Mouse (Mus musculus) spleen, adult 2 months (tissue): ENCODE results near the gene Nrg4.

Experiments
- CTCF ChIP-seq: fragments of 200-500 bp; IDR thresholded peaks from 2 replicates; pipeline ENCODE4 v1.5.1; 2011; ENCODE audit warnings: mild to moderate bottlenecking, inconsistent platforms; ENCODE audit not compliant: insufficient read depth, insufficient read length, insufficient replicate concordance; ENCODE audit errors: extremely low read depth
- POLR2A ChIP-seq: fragments of 200-500 bp; IDR thresholded peaks from 2 replicates; pipeline ENCODE4 v1.6.1; 2011; ENCODE audit warnings: low read depth, low read length, inconsistent platforms

DNA sequence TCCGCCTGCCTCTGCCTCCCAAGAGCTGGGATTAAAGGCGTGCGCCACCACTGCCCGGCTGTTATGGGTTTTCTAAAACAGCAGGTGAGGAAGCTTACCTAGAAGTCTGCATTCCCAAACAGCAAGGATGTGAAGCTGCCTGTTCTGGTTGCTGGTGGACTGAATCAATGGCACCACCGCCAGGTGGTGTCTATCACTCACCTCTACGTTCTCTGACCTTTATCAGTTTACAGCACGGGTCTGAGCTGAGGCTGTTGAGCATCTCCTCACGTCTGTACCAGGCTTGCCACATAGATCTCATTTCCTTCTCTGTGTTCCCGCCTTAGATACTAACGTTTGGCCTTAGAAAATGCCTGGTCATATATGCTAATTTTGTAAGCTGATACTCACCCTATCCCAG lies 97.6 kb downstream of the Nrg4 start:
- TF ChIP-seq CTCF (no peak), POLR2A (no peak)
